Mouse (Mus musculus): ENCODE measurements around the gene Olfr430. TPM values are rescaled to one million over a fixed set of nuclear protein-coding genes. Genes with fewer than 3 reads are reported as not detected.
A peak's percentile ranks its signal among the peaks of the same experiment; 100 is the strongest.
"Not testable (repeated sequence)": the region's sequence is repeated elsewhere in the genome, so short reads cannot be mapped to it uniquely, and the experiment has no call there.

The Olfr430 gene
- not detected in 2 replicates for polyA plus RNA-seq (2012; rRNA removed)

GRCm38 (mm10) chr1:174066305-174066704 lies at the start of gene Olfr430:
Gene Olfr430 (plus strand): TSS chr1:174066605.
- 91% methylated on average over 3 of the region's 3 CpGs for WGBS
- Histone ChIP-seq H3K36me3 (ENCODE audit: control insufficient read depth, insufficient read depth, low read length) (no peaks in the 10 kb centered on the region), H3K4me3 (ENCODE audit: extremely low read depth, insufficient read depth, insufficient read length) (no peak within 1 kb of the TSS), H3K27ac (ENCODE audit: insufficient read depth, low read length) (no peak within 1 kb of the TSS), H3K4me1 (ENCODE audit: control insufficient read depth, insufficient read depth, insufficient read length) (no peaks in the 10 kb centered on the region), H3K27me3 (ENCODE audit: control insufficient read depth, insufficient read depth, low read length) (no peaks in the 10 kb centered on the region)
- TF ChIP-seq CTCF (IDR thresholded peaks at IDR 0.05; ENCODE audit: extremely low read depth, insufficient read depth, insufficient read length, insufficient replicate concordance): no peak
- no peak for TF ChIP-seq POLR2A (IDR thresholded peaks at IDR 0.05; ENCODE audit: low read depth, low read length)
- no peak for DNase-seq (ENCODE audit: low read depth in 1 of 2, low spot score in 2 of 2)

- Histone ChIP-seq H3K27me3 (ENCODE audit: control insufficient read depth, insufficient read depth, low read length) (no peaks in the 10 kb centered on the region), H3K27ac (ENCODE audit: insufficient read depth, low read length) (no peak within 1 kb of the TSS), H3K36me3 (ENCODE audit: control insufficient read depth, insufficient read depth, low read length) (no peaks in the 10 kb centered on the region), H3K4me3 (ENCODE audit: extremely low read depth, insufficient read depth, insufficient read length) (no peak within 1 kb of the TSS), H3K4me1 (ENCODE audit: control insufficient read depth, insufficient read depth, insufficient read length) (no peaks in the 10 kb centered on the region)
- WGBS: 44% methylated on average over 1 of the region's 1 CpGs
- DNase-seq (ENCODE audit: low read depth in 1 of 2, low spot score in 2 of 2): no peak
- no peak for TF ChIP-seq POLR2A (IDR thresholded peaks at IDR 0.05; ENCODE audit: low read depth, low read length)
- no peak for TF ChIP-seq CTCF (IDR thresholded peaks at IDR 0.05; ENCODE audit: extremely low read depth, insufficient read depth, insufficient read length, insufficient replicate concordance)
Measured at GRCm38 (mm10) chr1:174031698-174032097, 34.7 kb upstream of the Olfr430 start, which contains the start of gene Ifi205. Gene Ifi205 (minus strand): TSS chr1:174031810.

- Histone ChIP-seq H3K4me1 (ENCODE audit: control insufficient read depth, insufficient read depth, insufficient read length) (peaks cover 2% of the 10 kb centered on the region; the same call in 1 of the 2 replicates), H3K4me3 (ENCODE audit: extremely low read depth, insufficient read depth, insufficient read length) (no peak overlapping the region), H3K27me3 (ENCODE audit: control insufficient read depth, insufficient read depth, low read length) (no peaks in the 10 kb centered on the region), H3K27ac (ENCODE audit: insufficient read depth, low read length) (no peak overlapping the region), H3K36me3 (ENCODE audit: control insufficient read depth, insufficient read depth, low read length) (no peaks in the 10 kb centered on the region)
- TF ChIP-seq POLR2A (IDR thresholded peaks at IDR 0.05; ENCODE audit: low read depth, low read length) (no peak), CTCF (IDR thresholded peaks at IDR 0.05; ENCODE audit: extremely low read depth, insufficient read depth, insufficient read length, insufficient replicate concordance) (no peak)
- 82% methylated on average over 4 of the region's 4 CpGs for WGBS
- DNase-seq (ENCODE audit: low read depth in 1 of 2, low spot score in 2 of 2): no peak
Measured at GRCm38 (mm10) chr1:174035841-174036240, 30.6 kb upstream of the Olfr430 start.

- H3K36me3 ChIP-seq (ENCODE audit: control insufficient read depth, insufficient read depth, low read length): no peaks in the 10 kb centered on the region
- TF ChIP-seq CTCF (IDR thresholded peaks at IDR 0.05; ENCODE audit: extremely low read depth, insufficient read depth, insufficient read length, insufficient replicate concordance): no peak
- H3K27ac ChIP-seq (ENCODE audit: insufficient read depth, low read length): no peak overlapping the region
- 91% methylated on average over 3 of the region's 3 CpGs for WGBS
- DNase-seq (ENCODE audit: low read depth in 1 of 2, low spot score in 2 of 2): no peak
- H3K27me3 ChIP-seq (ENCODE audit: control insufficient read depth, insufficient read depth, low read length): no peaks in the 10 kb centered on the region
- H3K4me3 ChIP-seq (ENCODE audit: extremely low read depth, insufficient read depth, insufficient read length): no peak overlapping the region
- peaks cover 11% of the 10 kb centered on the region for H3K4me1 ChIP-seq (ENCODE audit: control insufficient read depth, insufficient read depth, insufficient read length)
Measured at GRCm38 (mm10) chr1:174038480-174038879, 27.9 kb upstream of the Olfr430 start.

- Histone ChIP-seq H3K4me3 (ENCODE audit: extremely low read depth, insufficient read depth, insufficient read length) (no peak within 1 kb of the TSS), H3K27me3 (ENCODE audit: control insufficient read depth, insufficient read depth, low read length) (no peaks in the 10 kb centered on the region), H3K36me3 (ENCODE audit: control insufficient read depth, insufficient read depth, low read length) (no peaks in the 10 kb centered on the region), H3K27ac (ENCODE audit: insufficient read depth, low read length) (peak within 1 kb of the TSS; percentile 80), H3K4me1 (ENCODE audit: control insufficient read depth, insufficient read depth, insufficient read length) (peaks cover 11% of the 10 kb centered on the region)
- WGBS: 50% methylated on average over 7 of the region's 7 CpGs
- no peak for TF ChIP-seq POLR2A (IDR thresholded peaks at IDR 0.05; ENCODE audit: low read depth, low read length)
- no peak for TF ChIP-seq CTCF (IDR thresholded peaks at IDR 0.05; ENCODE audit: extremely low read depth, insufficient read depth, insufficient read length, insufficient replicate concordance)
- DNase-seq (ENCODE audit: low read depth in 1 of 2, low spot score in 2 of 2): peak; percentile 45 to 60
Measured at GRCm38 (mm10) chr1:174040523-174041177, 25.8 kb upstream of the Olfr430 start, which contains the start of gene Olfr433. Gene Olfr433 (plus strand): TSS chr1:174040705.

- not testable (repeated sequence) for H3K36me3 ChIP-seq (ENCODE audit: control insufficient read depth, insufficient read depth, low read length); H3K27me3 ChIP-seq (ENCODE audit: control insufficient read depth, insufficient read depth, low read length); H3K27ac ChIP-seq (ENCODE audit: insufficient read depth, low read length); H3K4me3 ChIP-seq (ENCODE audit: extremely low read depth, insufficient read depth, insufficient read length); DNase-seq (ENCODE audit: low read depth in 1 of 2, low spot score in 2 of 2)
- WGBS: 82% methylated on average over 12 of the region's 12 CpGs
- H3K4me1 ChIP-seq (ENCODE audit: control insufficient read depth, insufficient read depth, insufficient read length): peaks cover 11% of the 10 kb centered on the region
Measured at GRCm38 (mm10) chr1:174042091-174042884, 24.1 kb upstream of the Olfr430 start.

GRCm38 (mm10) chr1:174044431-174044830 lies 22.0 kb upstream of the Olfr430 start:
- peaks cover 11% of the 10 kb centered on the region for H3K4me1 ChIP-seq (ENCODE audit: control insufficient read depth, insufficient read depth, insufficient read length)
- 76% methylated on average over 2 of the region's 2 CpGs for WGBS
- H3K27ac ChIP-seq (ENCODE audit: insufficient read depth, low read length): no peak overlapping the region
- H3K4me3 ChIP-seq (ENCODE audit: extremely low read depth, insufficient read depth, insufficient read length): no peak overlapping the region
- no peaks in the 10 kb centered on the region for H3K27me3 ChIP-seq (ENCODE audit: control insufficient read depth, insufficient read depth, low read length)
- no peaks in the 10 kb centered on the region for H3K36me3 ChIP-seq (ENCODE audit: control insufficient read depth, insufficient read depth, low read length)
- no peak for TF ChIP-seq POLR2A (IDR thresholded peaks at IDR 0.05; ENCODE audit: low read depth, low read length)
- TF ChIP-seq CTCF (IDR thresholded peaks at IDR 0.05; ENCODE audit: extremely low read depth, insufficient read depth, insufficient read length, insufficient replicate concordance): no peak
- no peak for DNase-seq (ENCODE audit: low read depth in 1 of 2, low spot score in 2 of 2)

- 38% methylated on average over 6 of the region's 6 CpGs for WGBS
- H3K27me3 ChIP-seq (ENCODE audit: control insufficient read depth, insufficient read depth, low read length); H3K4me1 ChIP-seq (ENCODE audit: control insufficient read depth, insufficient read depth, insufficient read length); H3K27ac ChIP-seq (ENCODE audit: insufficient read depth, low read length); DNase-seq (ENCODE audit: low read depth in 1 of 2, low spot score in 2 of 2); H3K4me3 ChIP-seq (ENCODE audit: extremely low read depth, insufficient read depth, insufficient read length); H3K36me3 ChIP-seq (ENCODE audit: control insufficient read depth, insufficient read depth, low read length): not testable (repeated sequence)
Measured at GRCm38 (mm10) chr1:174048227-174048626, 18.2 kb upstream of the Olfr430 start.

Measured in spleen, adult 2 months (tissue).